Mouse (Mus musculus): ENCODE measurements at regions not wholly inside any gene's neighbourhood (a gene's known extent, or its start where the extent isn't known, plus 50 kb on each side); places are given as distances from the start of the nearest gene placed in this dataset.

- no peak overlapping the region for H3K9ac ChIP-seq (replicated peaks)
- no peak overlapping the region for H3K27ac ChIP-seq (replicated peaks)
- H3K27me3 ChIP-seq, result no peaks in the 10 kb centered on the region
- no peaks in the 10 kb centered on the region for H3K36me3 ChIP-seq
- 81% methylated on average over 4 of the region's 4 CpGs for WGBS
- no peaks in the 10 kb centered on the region for H3K9me3 ChIP-seq
- H3K4me1 ChIP-seq, result no peaks in the 10 kb centered on the region
- no peak overlapping the region for H3K4me2 ChIP-seq (replicated peaks)
- peak; percentile 49; the same call in 1 of the 2 replicates for ATAC-seq (ENCODE audit: low FRiP score, low read depth)
- no peak overlapping the region for H3K4me3 ChIP-seq
Observed at GRCm38 (mm10) chr13:78324443-78325206, 125.1 kb upstream of the Nr2f1 start.

- H3K4me3 ChIP-seq, result no peak overlapping the region
- no peaks in the 10 kb centered on the region for H3K36me3 ChIP-seq
- H3K9me3 ChIP-seq, result 0 out of 2 replicates have a peak, but pooled peaks cover 8% of the 10 kb centered on the region
- ATAC-seq (ENCODE audit: low FRiP score, low read depth), result no peak
- no peaks in the 10 kb centered on the region for H3K4me1 ChIP-seq
- H3K9ac ChIP-seq (replicated peaks), result no peak overlapping the region
- H3K4me2 ChIP-seq (replicated peaks), result no peak overlapping the region
- WGBS, result 89% methylated on average over 1 of the region's 1 CpGs
- H3K27ac ChIP-seq (replicated peaks), result no peak overlapping the region
- no peaks in the 10 kb centered on the region for H3K27me3 ChIP-seq
Observed at GRCm38 (mm10) chr13:78323183-78323582, 123.6 kb upstream of the Nr2f1 start.

GRCm38 (mm10) chr13:78318434-78318833 is 118.9 kb upstream of the Nr2f1 start:
- WGBS, result 78% methylated on average over 2 of the region's 2 CpGs
- H3K4me1 ChIP-seq, result no peaks in the 10 kb centered on the region
- no peaks in the 10 kb centered on the region for H3K27me3 ChIP-seq
- no peak overlapping the region for H3K9ac ChIP-seq (replicated peaks)
- no peak overlapping the region for H3K4me3 ChIP-seq
- H3K9me3 ChIP-seq, result 0 out of 2 replicates have a peak, but pooled peaks cover 8% of the 10 kb centered on the region
- no peak for ATAC-seq (ENCODE audit: low FRiP score, low read depth)
- H3K36me3 ChIP-seq, result no peaks in the 10 kb centered on the region
- no peak overlapping the region for H3K27ac ChIP-seq (replicated peaks)
- no peak overlapping the region for H3K4me2 ChIP-seq (replicated peaks)

- Histone ChIP-seq H3K9me3 (no peaks in the 10 kb centered on the region), H3K4me1 (no peaks in the 10 kb centered on the region), H3K4me2 (replicated peaks) (no peak overlapping the region), H3K27ac (replicated peaks) (no peak overlapping the region), H3K27me3 (no peaks in the 10 kb centered on the region), H3K36me3 (no peaks in the 10 kb centered on the region), H3K9ac (replicated peaks) (no peak overlapping the region), H3K4me3 (no peak overlapping the region)
- WGBS, result 63% methylated on average over 3 of the region's 3 CpGs
- no peak for ATAC-seq (ENCODE audit: low FRiP score, low read depth)
Observed at GRCm38 (mm10) chr13:78310837-78311236, 111.3 kb upstream of the Nr2f1 start.

All from midbrain, embryonic 12.5 days (tissue).